Comparison of ENCODE assay signal across 22 mouse cellular contexts in genomic region chr1:139145516-139145915, GRCm38 (mm10).
"Had no signal": no experiment of that assay in that cellular context is flagged by ENCODE, and none has a peak within 500 bp of the region (broad histone marks: within the 10 kb centered on the region; RNA-seq: fewer than 3 reads in every experiment).

No protein-coding gene starts in this region.

- H3K4me1 ChIP-seq: limb, embryonic 12.5 days; limb, embryonic 15.5 days; midbrain, embryonic 13.5 days; neural tube, embryonic 13.5 days; stomach, embryonic 15.5 days had no signal

- H3K9ac ChIP-seq: limb, embryonic 12.5 days; limb, embryonic 15.5 days; liver, embryonic 14.5 days; liver, postnatal 0 days; lung, embryonic 14.5 days; midbrain, embryonic 13.5 days; neural tube, embryonic 13.5 days; stomach, embryonic 15.5 days had no signal

- H3K27ac ChIP-seq: layer of hippocampus, adult 2 months; limb, embryonic 12.5 days; limb, embryonic 15.5 days; liver, embryonic 14.5 days; macrophage; midbrain, embryonic 13.5 days; neural tube, embryonic 13.5 days; stomach, embryonic 15.5 days had no signal

- ATAC-seq: liver, postnatal 0 days; lung, postnatal 0 days; midbrain, embryonic 13.5 days; midbrain, embryonic 16.5 days had no signal

- H3K27me3 ChIP-seq: limb, embryonic 12.5 days; limb, embryonic 15.5 days; midbrain, embryonic 13.5 days; neural tube, embryonic 13.5 days; stomach, embryonic 15.5 days had no signal

- DNase-seq: kidney, adult 9 months; kidney, postnatal 14 days; kidney, postnatal 4 days; layer of hippocampus, adult 9-11 months; liver, postnatal 0 days; lung, embryonic 14.5 days; retina, postnatal 1 day; right cerebral cortex, postnatal 25 days; spleen, adult 18-20 months; thymus, postnatal 25 days had no signal

- H3K4me2 ChIP-seq: limb, embryonic 12.5 days; limb, embryonic 15.5 days; liver, embryonic 11.5 days; lung, embryonic 14.5 days; midbrain, embryonic 13.5 days; neural tube, embryonic 13.5 days; stomach, embryonic 15.5 days had no signal

- H3K4me3 ChIP-seq: layer of hippocampus, adult 2 months; limb, embryonic 12.5 days; limb, embryonic 15.5 days; midbrain, embryonic 13.5 days; myocyte; neural tube, embryonic 13.5 days; stomach, embryonic 15.5 days had no signal

- H3K9me3 ChIP-seq: limb, embryonic 12.5 days; limb, embryonic 15.5 days; midbrain, embryonic 13.5 days; neural tube, embryonic 13.5 days; stomach, embryonic 15.5 days had no signal
